Mouse (Mus musculus) embryonic facial prominence, embryonic 12.5 days (tissue): ENCODE data around the gene Ttll9. TPM values are rescaled to one million over a fixed set of nuclear protein-coding genes. Genes with fewer than 3 reads are reported as not detected.

Source experiments
- ATAC-seq: fragments of 200-750 bp; cut with Nextera tagmentation; 2 replicates; pipeline ENCODE4 v1.8.0; 2017; ENCODE audit not compliant: insufficient number of reproducible peaks, insufficient read depth, low FRiP score, low TSS enrichment
- H3K27ac ChIP-seq: fragments of 300-500 bp; sonication (generic); 2 replicates; pipeline ENCODE4 v1.5.1; 2016; ENCODE audit warnings: mild to moderate bottlenecking
- H3K27me3 ChIP-seq: fragments of 300-500 bp; sonication (generic); 2 replicates; pipeline ENCODE4 v1.6.1; 2016; ENCODE audit warnings: mild to moderate bottlenecking, moderate library complexity
- H3K36me3 ChIP-seq: fragments of 300-500 bp; sonication (generic); 2 replicates; pipeline ENCODE4 v1.6.1; 2016; ENCODE audit warnings: mild to moderate bottlenecking
- H3K4me1 ChIP-seq: fragments of 300-500 bp; sonication (generic); 2 replicates; pipeline ENCODE4 v1.6.1; 2016
- H3K4me2 ChIP-seq: fragments of 300-500 bp; sonication (generic); replicated peaks from 2 replicates; pipeline ENCODE4 v1.6.1; 2016; ENCODE audit warnings: mild to moderate bottlenecking, moderate library complexity
- H3K4me3 ChIP-seq: fragments of 300-500 bp; sonication (generic); 2 replicates; pipeline ENCODE4 v1.5.1; 2016; ENCODE audit warnings: mild to moderate bottlenecking
- H3K9ac ChIP-seq: fragments of 300-500 bp; sonication (generic); 2 replicates; pipeline ENCODE4 v1.6.1; 2016; ENCODE audit warnings: mild to moderate bottlenecking, moderate library complexity
- H3K9me3 ChIP-seq: fragments of 300-500 bp; sonication (generic); 2 replicates; pipeline ENCODE4 v1.6.1; 2016; ENCODE audit warnings: mild to moderate bottlenecking, moderate library complexity
- WGBS: fragments of 180-500 bp; shearing (Covaris S2); methylation state at CpG from one replicate; pipeline ENCODE4 v1.1.7; 2016; 5-methylcytosine and 5-hydroxymethylcytosine counted together
- polyA plus RNA-seq: library from polyadenylated mRNA; unstranded; fragments of >200 nt; fragmentation: Nextera tagmentation; extraction: Ambion mirVana; gene quantifications from 2 replicates; pipeline ENCODE4 v1.2.1, GENCODE M21; 2016

Ttll9 gene
- polyA plus RNA-seq, 1 experiment from 2014 or later = 0.50 TPM

DNA sequence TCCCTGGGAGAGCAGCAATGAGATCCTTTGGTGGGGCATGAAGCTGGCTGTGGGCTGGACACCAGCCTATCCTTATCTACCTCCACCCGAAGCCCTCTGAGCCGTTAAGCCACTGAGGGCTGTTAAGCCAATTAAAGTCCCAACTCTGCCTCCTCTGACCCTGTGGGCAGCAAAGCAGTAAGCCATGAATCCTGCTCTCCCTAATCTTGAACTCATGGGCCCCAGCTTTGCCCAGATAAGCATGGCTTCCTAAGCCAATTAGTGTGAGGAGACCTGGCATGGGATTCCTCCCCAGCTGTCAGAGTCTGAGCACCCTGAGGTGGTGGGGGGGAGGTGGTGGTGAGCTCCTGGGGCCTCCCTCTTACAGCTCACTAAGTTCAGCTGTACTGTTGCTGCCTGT is 74.4 kb downstream of the Ttll9 start:
- Histone ChIP-seq H3K36me3 (no peaks in the 10 kb centered on the region), H3K9me3 (no peaks in the 10 kb centered on the region), H3K4me3 (no peak overlapping the region), H3K27me3 (peaks cover 27% of the 10 kb centered on the region), H3K27ac (no peak overlapping the region), H3K4me1 (peaks cover 5% of the 10 kb centered on the region), H3K9ac (no peak overlapping the region), H3K4me2 (no peak overlapping the region)
- no peak for ATAC-seq
- WGBS = 55% methylated on average over 2 of the region's 2 CpGs

DNA sequence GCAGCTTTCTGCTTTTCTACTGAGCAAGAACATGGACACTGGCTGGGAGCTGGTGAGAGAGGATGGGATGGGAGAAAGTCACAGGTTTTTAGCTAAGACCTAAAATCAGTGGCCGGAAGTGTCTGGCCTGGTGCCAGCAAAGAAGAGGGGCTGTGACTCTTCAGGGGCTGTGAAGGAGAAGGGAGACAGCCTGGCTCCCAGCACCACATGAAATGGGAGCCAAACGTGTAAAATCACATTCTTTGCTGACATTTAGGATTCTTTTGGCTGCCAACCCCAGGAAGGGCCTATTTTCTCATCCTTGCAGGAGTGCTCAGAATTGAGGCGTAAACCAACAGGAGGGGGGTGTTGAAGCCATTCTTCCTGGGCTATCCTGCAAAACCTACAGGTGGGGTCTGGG is 81.6 kb downstream of the Ttll9 start:
- Histone ChIP-seq H3K36me3 (no peaks in the 10 kb centered on the region), H3K4me1 (no peaks in the 10 kb centered on the region), H3K4me3 (no peak overlapping the region), H3K9ac (no peak overlapping the region), H3K9me3 (no peaks in the 10 kb centered on the region), H3K27ac (no peak overlapping the region), H3K27me3 (peaks cover 3% of the 10 kb centered on the region; the same call in 1 of the 2 replicates), H3K4me2 (no peak overlapping the region)
- ATAC-seq = no peak
- WGBS = 56% methylated on average over 3 of the region's 3 CpGs

DNA sequence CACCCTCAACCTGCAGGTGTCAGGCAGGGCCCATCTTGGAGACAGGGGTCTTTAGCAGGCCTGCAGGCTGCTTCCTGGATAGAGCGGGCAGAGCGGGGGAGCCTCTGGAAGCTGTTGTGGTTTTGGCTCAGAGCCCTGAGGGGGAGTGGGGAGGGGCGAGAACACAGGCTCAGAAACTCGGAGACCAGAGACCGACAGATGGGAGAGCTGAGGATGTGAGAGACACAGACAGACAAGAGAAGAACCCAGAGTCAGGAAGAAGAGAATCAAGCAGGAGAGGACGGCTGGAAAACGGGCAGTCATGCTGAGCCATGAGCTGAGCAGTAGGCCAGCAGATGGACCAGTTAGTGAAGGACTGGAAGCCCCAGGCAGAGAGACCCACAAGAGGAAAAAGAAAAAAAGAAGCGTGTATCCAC is 83.6 kb downstream of the Ttll9 start:
- no peak overlapping the region for H3K9ac ChIP-seq
- H3K27me3 ChIP-seq = peaks cover 3% of the 10 kb centered on the region; the same call in 1 of the 2 replicates
- H3K4me3 ChIP-seq = no peak overlapping the region
- H3K27ac ChIP-seq = no peak overlapping the region
- H3K4me2 ChIP-seq = no peak overlapping the region
- no peaks in the 10 kb centered on the region for H3K9me3 ChIP-seq
- H3K4me1 ChIP-seq = peaks cover 4% of the 10 kb centered on the region; the same call in 1 of the 2 replicates
- H3K36me3 ChIP-seq = no peaks in the 10 kb centered on the region
- ATAC-seq = peak; percentile 59; the same call in 1 of the 2 replicates
- WGBS = 18% methylated on average over 8 of the region's 8 CpGs

DNA sequence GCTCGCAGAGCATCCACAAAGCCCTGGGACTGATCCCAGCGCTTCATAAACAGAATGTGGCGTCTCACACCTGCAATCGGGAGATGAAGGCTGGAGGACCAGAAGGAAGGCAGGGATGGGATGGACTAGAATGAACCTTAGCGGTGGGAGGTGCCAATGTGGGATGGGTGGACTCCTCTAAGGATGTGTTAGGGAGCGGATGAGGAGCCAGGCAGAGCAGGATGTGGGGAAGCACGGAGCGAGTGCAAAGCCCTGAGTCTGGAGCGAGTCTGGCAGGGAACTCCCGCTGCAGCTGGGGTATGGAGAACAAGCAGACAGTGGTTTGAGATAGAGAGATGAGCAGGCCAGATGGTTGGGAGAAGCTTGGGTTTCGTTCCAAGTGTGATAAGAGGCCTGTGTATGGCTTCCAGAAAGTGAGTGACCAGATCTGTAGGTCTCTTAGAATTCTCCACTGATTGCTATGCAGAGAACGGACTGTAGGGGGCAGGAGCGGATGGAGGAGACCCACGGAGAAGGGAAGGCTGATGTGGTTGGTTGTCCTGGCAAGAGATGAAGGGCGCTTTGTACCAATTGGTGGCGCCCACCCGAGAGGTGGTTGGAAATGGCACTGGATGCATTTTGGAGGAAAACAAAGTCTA is 85.7 kb downstream of the Ttll9 start:
- Histone ChIP-seq H3K27me3 (peaks cover 23% of the 10 kb centered on the region), H3K9me3 (no peaks in the 10 kb centered on the region), H3K27ac (no peak overlapping the region), H3K4me1 (peaks cover 4% of the 10 kb centered on the region; the same call in 1 of the 2 replicates), H3K9ac (no peak overlapping the region), H3K4me2 (no peak overlapping the region), H3K36me3 (no peaks in the 10 kb centered on the region), H3K4me3 (no peak overlapping the region)
- ATAC-seq = no peak
- 46% methylated on average over 17 of the region's 17 CpGs for WGBS

GRCm38 (mm10) chr2:153049288-153049996 is 87.2 kb downstream of the Ttll9 start:
- Histone ChIP-seq H3K9ac (no peak overlapping the region), H3K27ac (no peak overlapping the region), H3K4me2 (no peak overlapping the region), H3K27me3 (peaks cover 38% of the 10 kb centered on the region), H3K9me3 (no peaks in the 10 kb centered on the region), H3K4me3 (no peak overlapping the region), H3K4me1 (peaks cover 4% of the 10 kb centered on the region; the same call in 1 of the 2 replicates), H3K36me3 (no peaks in the 10 kb centered on the region)
- WGBS = 41% methylated on average over 9 of the region's 9 CpGs
- no peak for ATAC-seq

- Histone ChIP-seq H3K36me3 (no peaks in the 10 kb centered on the region), H3K9me3 (no peaks in the 10 kb centered on the region), H3K4me1 (peaks cover 4% of the 10 kb centered on the region; the same call in 1 of the 2 replicates), H3K27ac (no peak overlapping the region), H3K4me3 (no peak overlapping the region), H3K27me3 (peaks cover 43% of the 10 kb centered on the region), H3K4me2 (no peak overlapping the region), H3K9ac (no peak overlapping the region)
- 87% methylated on average over 4 of the region's 4 CpGs for WGBS
- ATAC-seq = no peak
Observed at GRCm38 (mm10) chr2:153049997-153050358, 87.7 kb downstream of the Ttll9 start.

DNA sequence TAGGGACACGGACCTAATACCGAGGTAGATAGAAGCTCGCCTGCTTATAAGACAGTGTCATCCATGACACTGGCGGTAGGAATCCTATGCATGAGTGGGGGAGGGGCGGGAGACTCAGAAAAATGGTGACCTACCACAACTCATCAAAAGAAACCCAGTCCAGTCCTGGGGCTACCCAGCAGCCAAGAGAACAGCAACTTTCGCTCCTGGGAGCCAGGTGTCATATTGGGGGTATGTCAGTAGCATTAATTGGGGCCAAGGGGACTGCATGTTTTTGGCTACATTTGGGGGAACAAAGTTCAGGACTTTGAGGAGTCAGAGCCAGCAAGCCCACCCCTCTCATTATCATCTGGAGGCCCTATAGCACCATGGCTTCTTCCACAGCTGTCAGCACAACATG is 88.8 kb downstream of the Ttll9 start:
- peaks cover 44% of the 10 kb centered on the region for H3K27me3 ChIP-seq
- H3K27ac ChIP-seq = no peak overlapping the region
- WGBS = 76% methylated on average over 6 of the region's 6 CpGs
- H3K4me2 ChIP-seq = no peak overlapping the region
- H3K4me3 ChIP-seq = no peak overlapping the region
- H3K9me3 ChIP-seq = no peaks in the 10 kb centered on the region
- ATAC-seq = no peak
- H3K36me3 ChIP-seq = no peaks in the 10 kb centered on the region
- H3K9ac ChIP-seq = no peak overlapping the region
- H3K4me1 ChIP-seq = peaks cover 4% of the 10 kb centered on the region; the same call in 1 of the 2 replicates

DNA sequence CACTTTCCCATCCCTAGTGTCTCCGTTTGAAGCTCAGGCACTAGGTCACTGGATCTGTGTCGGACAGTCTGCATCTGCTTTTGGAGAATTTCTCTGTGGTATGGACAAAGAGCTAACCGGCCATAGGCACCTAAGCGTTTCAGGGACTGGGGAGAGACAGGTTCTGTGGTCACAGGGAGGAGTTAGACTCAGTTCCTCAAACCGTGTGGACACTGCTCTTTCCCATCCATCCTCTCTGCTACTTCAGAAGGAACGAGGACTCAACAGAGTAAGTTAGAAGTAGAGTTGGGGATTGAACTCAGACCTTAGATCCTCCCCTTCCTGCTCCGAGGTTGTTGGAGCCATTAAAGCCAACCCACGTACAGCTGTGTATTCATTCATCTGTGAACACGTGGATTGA is 89.3 kb downstream of the Ttll9 start:
- H3K9ac ChIP-seq = no peak overlapping the region
- H3K4me3 ChIP-seq = no peak overlapping the region
- H3K4me2 ChIP-seq = no peak overlapping the region
- no peaks in the 10 kb centered on the region for H3K9me3 ChIP-seq
- H3K4me1 ChIP-seq = peaks cover 4% of the 10 kb centered on the region; the same call in 1 of the 2 replicates
- no peak for ATAC-seq
- H3K36me3 ChIP-seq = no peaks in the 10 kb centered on the region
- H3K27ac ChIP-seq = no peak overlapping the region
- H3K27me3 ChIP-seq = peaks cover 44% of the 10 kb centered on the region
- WGBS = 76% methylated on average over 9 of the region's 9 CpGs

GRCm38 (mm10) chr2:153052700-153053351 is 90.5 kb downstream of the Ttll9 start:
- no peaks in the 10 kb centered on the region for H3K9me3 ChIP-seq
- H3K4me1 ChIP-seq = peaks cover 4% of the 10 kb centered on the region; the same call in 1 of the 2 replicates
- no peak overlapping the region for H3K4me2 ChIP-seq
- H3K27me3 ChIP-seq = peaks cover 42% of the 10 kb centered on the region
- WGBS = 8% methylated on average over 30 of the region's 30 CpGs
- H3K36me3 ChIP-seq = no peaks in the 10 kb centered on the region
- H3K27ac ChIP-seq = no peak overlapping the region
- H3K9ac ChIP-seq = no peak overlapping the region; the same call in none of the 2 replicates
- no peak for ATAC-seq
- H3K4me3 ChIP-seq = 0 out of 2 replicates have a peak overlapping the region, but pooled peaks have one; percentile 7

GRCm38 (mm10) chr2:153053896-153054295 is 91.6 kb downstream of the Ttll9 start:
- Histone ChIP-seq H3K4me2 (no peak overlapping the region), H3K9me3 (no peaks in the 10 kb centered on the region), H3K4me3 (no peak overlapping the region), H3K36me3 (no peaks in the 10 kb centered on the region), H3K27me3 (peaks cover 41% of the 10 kb centered on the region), H3K27ac (no peak overlapping the region), H3K9ac (no peak overlapping the region), H3K4me1 (peaks cover 4% of the 10 kb centered on the region; the same call in 1 of the 2 replicates)
- no peak for ATAC-seq
- WGBS = 88% methylated on average over 8 of the region's 8 CpGs

DNA sequence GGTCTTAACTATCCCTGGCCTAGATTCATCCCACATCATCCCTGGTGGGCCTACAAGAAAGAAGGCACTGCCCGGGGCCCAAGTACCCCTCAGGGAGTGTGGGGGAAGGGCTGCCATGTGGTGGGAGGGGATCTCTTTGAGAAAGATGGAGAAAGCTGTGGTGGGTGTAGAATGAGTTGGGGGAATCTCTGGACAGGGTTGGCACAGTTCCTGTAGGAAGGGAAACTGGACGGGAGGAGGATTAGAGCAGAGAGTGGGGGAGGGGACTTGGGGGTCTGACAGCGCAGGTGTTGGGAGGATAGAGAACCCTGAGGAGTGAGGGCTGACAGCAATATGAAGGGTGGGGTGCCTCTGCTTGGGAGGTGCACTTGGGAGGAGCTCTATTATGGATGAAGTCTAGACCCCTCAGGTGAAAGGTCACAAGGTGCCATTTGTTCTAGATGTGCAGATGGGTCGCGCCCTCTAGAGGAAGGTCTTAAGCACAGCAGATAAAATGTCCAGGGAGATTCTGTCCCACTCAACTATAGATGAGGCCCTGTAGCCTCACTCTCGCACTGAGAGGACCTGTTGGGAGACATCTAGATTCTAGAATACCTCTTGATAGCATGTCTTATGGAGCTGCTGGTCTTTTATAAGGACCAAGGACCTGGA is 93.1 kb downstream of the Ttll9 start:
- no peaks in the 10 kb centered on the region for H3K36me3 ChIP-seq
- H3K9ac ChIP-seq = no peak overlapping the region
- WGBS = 56% methylated on average over 6 of the region's 6 CpGs
- no peaks in the 10 kb centered on the region for H3K9me3 ChIP-seq
- no peak overlapping the region for H3K4me3 ChIP-seq
- no peak overlapping the region for H3K4me2 ChIP-seq
- no peak for ATAC-seq
- H3K27ac ChIP-seq = no peak overlapping the region
- no peaks in the 10 kb centered on the region for H3K4me1 ChIP-seq
- H3K27me3 ChIP-seq = peaks cover 41% of the 10 kb centered on the region
